Comparison of ENCODE assay signal across 19 mouse cellular contexts in the genomic region with DNA sequence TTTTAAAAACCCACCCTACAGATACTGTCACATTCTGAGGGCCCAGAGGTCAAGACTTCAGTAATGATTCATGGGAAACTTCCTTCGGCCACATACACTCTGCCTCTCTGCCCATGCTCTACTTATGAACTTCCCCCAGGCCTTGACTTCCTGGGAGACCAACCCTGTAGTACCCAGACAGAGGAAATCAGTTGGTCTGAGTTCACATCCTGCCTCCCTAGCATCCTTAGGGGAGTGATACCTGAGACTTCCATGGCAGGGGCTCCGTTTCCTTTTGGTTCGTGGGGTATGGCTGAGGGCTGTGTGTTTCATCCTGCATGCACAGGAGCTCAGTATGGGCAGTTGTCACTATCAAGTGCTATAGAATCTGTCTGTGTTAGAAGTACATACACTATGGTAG. TPM values are rescaled to one million over a fixed set of nuclear protein-coding genes. Genes with fewer than 3 reads are reported as not detected.
A peak's percentile ranks its signal among the peaks of the same experiment; 100 is the strongest.
DNase-seq lines count a peak whose midpoint lies in the region; ATAC-seq and TF ChIP-seq lines count a peak whose summit lies in the region.
"Had no signal": no experiment of that assay in that cellular context is flagged by ENCODE, and none has a peak within 500 bp of the region (broad histone marks: within the 10 kb centered on the region; RNA-seq: fewer than 3 reads in every experiment).

No protein-coding gene starts in this region.

- H3K36me3 ChIP-seq in forebrain, postnatal 0 days (ENCODE audit: insufficient read depth) = no peaks in the 10 kb centered on the region
- H3K36me3 ChIP-seq: embryonic facial prominence, embryonic 12.5 days; forebrain, embryonic 12.5 days; heart, embryonic 10.5 days; hindbrain, embryonic 13.5 days; intestine, embryonic 15.5 days had no signal

- WGBS in forebrain, postnatal 0 days = 91% methylated on average over 3 of the region's 3 CpGs

- H3K27me3 ChIP-seq in forebrain, postnatal 0 days (ENCODE audit: insufficient read depth, low read length) = no peaks in the 10 kb centered on the region
- H3K27me3 ChIP-seq: embryonic facial prominence, embryonic 12.5 days; forebrain, embryonic 12.5 days; hindbrain, embryonic 13.5 days; intestine, embryonic 15.5 days had no signal

- no peak overlapping the region for H3K4me3 ChIP-seq in forebrain, postnatal 0 days (ENCODE audit: low read depth, low read length)
- H3K4me3 ChIP-seq: embryonic facial prominence, embryonic 12.5 days; forebrain, embryonic 12.5 days; heart, embryonic 10.5 days; hindbrain, embryonic 13.5 days; intestine, embryonic 15.5 days had no signal

- H3K27ac ChIP-seq in forebrain, postnatal 0 days (ENCODE audit: low read depth, low read length) = no peak overlapping the region
- H3K27ac ChIP-seq: embryonic facial prominence, embryonic 12.5 days; forebrain, embryonic 12.5 days; heart, embryonic 10.5 days; hindbrain, embryonic 13.5 days; hindbrain, postnatal 0 days; intestine, embryonic 15.5 days had no signal

- no peak overlapping the region for H3K9ac ChIP-seq in forebrain, postnatal 0 days
- H3K9ac ChIP-seq: embryonic facial prominence, embryonic 12.5 days; forebrain, embryonic 12.5 days; hindbrain, embryonic 13.5 days; intestine, embryonic 15.5 days had no signal

- H3K4me1 ChIP-seq in forebrain, postnatal 0 days (ENCODE audit: insufficient read depth) = peaks cover 14% of the 10 kb centered on the region

- no peaks in the 10 kb centered on the region for H3K9me3 ChIP-seq in forebrain, postnatal 0 days (ENCODE audit: low read length)
- H3K9me3 ChIP-seq: embryonic facial prominence, embryonic 12.5 days; forebrain, embryonic 12.5 days; heart, embryonic 10.5 days; hindbrain, embryonic 13.5 days; intestine, embryonic 15.5 days had no signal

- TF ChIP-seq CTCF in forebrain, postnatal 0 days (IDR thresholded peaks at IDR 0.05; ENCODE audit: low read depth) = no peak

- ATAC-seq in activated CD4-positive, CD25-positive, alpha-beta regulatory T cell, adult 4 months = peak; percentile 21
- ATAC-seq in forebrain, postnatal 0 days = no peak
- ATAC-seq in erythroid progenitor cell, adult 5-6 weeks (replicated peaks; ENCODE audit: low FRiP score, poor library complexity, severe bottlenecking) = no peak
- ATAC-seq: forebrain, embryonic 16.5 days; hindbrain, postnatal 0 days; intestine, embryonic 15.5 days had no signal

- no peak overlapping the region for H3K4me2 ChIP-seq in forebrain, postnatal 0 days (ENCODE audit: low read depth)
- H3K4me2 ChIP-seq: embryonic facial prominence, embryonic 12.5 days; forebrain, embryonic 12.5 days; hindbrain, embryonic 13.5 days; intestine, embryonic 15.5 days had no signal

- DNase-seq in CD4-positive helper T cell, adult 2 months (ENCODE audit: low read depth, low spot score) = peak; percentile 26
- peak; percentile 50 for DNase-seq in CD4-positive, CD25-positive, alpha-beta regulatory T cell, adult 2 months (ENCODE audit: low read depth, low spot score)
- peak; percentile 57 for DNase-seq in induced T-regulatory cell, adult 2 months (ENCODE audit: low read depth)
- no peak for DNase-seq in forebrain, postnatal 0 days
- DNase-seq in cerebellum, adult 9-10 months = no peak
- DNase-seq: adrenal gland, postnatal 10 days; cerebellum, adult 2 months; gastrocnemius, postnatal 14 days; heart, postnatal 10 days; kidney, adult 2 months had no signal

RNA-seq across cellular contexts. Expression of gene Dgkd, which starts 1.7 kb away (rescaled TPM):
- 10 to 100 TPM; 30.4 to 31.9 TPM for polyA plus RNA-seq in activated CD4-positive, CD25-positive, alpha-beta regulatory T cell, adult 4 months (2017; shearing (Covaris generic))
- total RNA-seq in forebrain, postnatal 0 days (2014; rRNA removed) = 80.2 and 80.4 TPM in 2 replicates
- polyA plus RNA-seq in forebrain, postnatal 0 days (2015; fragmentation: Nextera tagmentation; extraction: Ambion mirVana) = 30.1 and 37.1 TPM in 2 replicates
- total RNA-seq in erythroid progenitor cell, adult 5-6 weeks (2015; ENCODE audit: low replicate concordance) = 23.1 and 29.3 TPM in 2 replicates
- total RNA-seq in erythroid progenitor cell, adult 5-6 weeks (2017; ENCODE audit: low replicate concordance) = 19.3 and 24.0 TPM in 2 replicates

RNA-seq across cellular contexts. Expression of gene Sag, which starts 47.9 kb away (rescaled TPM):
- 1 to 10 TPM; 2.7 to 5.4 TPM for polyA plus RNA-seq in activated CD4-positive, CD25-positive, alpha-beta regulatory T cell, adult 4 months (2017; shearing (Covaris generic))
- 0.76 and 1.3 TPM in 2 replicates for total RNA-seq in forebrain, postnatal 0 days (2014; rRNA removed)
- polyA plus RNA-seq in forebrain, postnatal 0 days (2015; fragmentation: Nextera tagmentation; extraction: Ambion mirVana) = 1.4 and 1.6 TPM in 2 replicates
- total RNA-seq in erythroid progenitor cell, adult 5-6 weeks (2015; ENCODE audit: low replicate concordance) = 0.36 and 1.7 TPM in 2 replicates
- not detected in 2 replicates for total RNA-seq in erythroid progenitor cell, adult 5-6 weeks (2017; ENCODE audit: low replicate concordance)

Comparison
In these comparisons a context has a peak if more than half of its experiments do, and no peak if none do; other contexts are left out.
1. DNase-seq: peak in CD4-positive helper T cell, adult 2 months (single experiment), CD4-positive, CD25-positive, alpha-beta regulatory T cell, adult 2 months (single experiment) and induced T-regulatory cell, adult 2 months (single experiment); none in forebrain, postnatal 0 days (single experiment) and cerebellum, adult 9-10 months (single experiment).